Mouse (Mus musculus): Measurements from ENCODE around the gene Vsx1. TPM values are rescaled to one million over a fixed set of nuclear protein-coding genes. Genes with fewer than 3 reads are reported as not detected.

The Vsx1 gene
- 0.05 TPM in 1 of 2 replicates, not detected in the other for polyA plus RNA-seq (2016; fragmentation: Nextera tagmentation; extraction: Ambion mirVana)

DNA sequence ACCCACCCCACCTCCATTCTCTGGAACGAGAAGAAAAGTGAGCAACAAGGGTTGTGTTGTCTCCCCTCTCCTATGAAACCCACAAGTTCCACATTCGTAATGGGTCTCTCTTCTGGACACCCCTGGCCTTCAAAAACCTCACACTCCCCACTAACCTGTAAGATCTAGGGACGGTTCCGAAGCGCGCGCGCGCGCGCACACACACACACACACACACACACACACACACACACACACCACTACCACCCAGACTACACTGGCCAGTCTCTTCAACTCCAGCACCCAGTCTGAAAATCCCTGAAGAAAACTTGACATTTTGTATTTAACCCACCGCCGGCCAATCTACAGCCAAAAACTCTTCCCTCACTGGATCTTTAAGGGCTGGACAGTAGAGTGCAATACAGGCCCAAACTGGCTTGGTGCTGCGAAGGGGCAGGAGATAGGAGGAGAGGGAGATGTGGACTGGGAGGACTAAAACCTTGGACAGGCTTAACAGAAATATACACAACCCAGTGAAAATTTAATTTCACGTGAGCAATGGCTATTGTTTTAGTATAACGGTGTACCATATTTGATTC is at the start of gene Vsx1:
Gene Vsx1, minus strand, starts transcription at position 138 of the 578 bp plus-strand sequence.
- Histone ChIP-seq H3K4me3 (peak within 1 kb of the TSS; percentile 49), H3K27me3 (ENCODE audit: poor library complexity, severe bottlenecking) (peaks cover 81% of the 10 kb centered on the region), H3K9me3 (no peaks in the 10 kb centered on the region), H3K36me3 (replicated peaks) (no peaks in the 10 kb centered on the region), H3K4me1 (peaks cover 29% of the 10 kb centered on the region), H3K27ac (no peak within 1 kb of the TSS)
- no peak for DNase-seq (ENCODE audit: extremely low spot score, low spot score)
- WGBS = 36% methylated on average over 16 of the region's 16 CpGs

DNA sequence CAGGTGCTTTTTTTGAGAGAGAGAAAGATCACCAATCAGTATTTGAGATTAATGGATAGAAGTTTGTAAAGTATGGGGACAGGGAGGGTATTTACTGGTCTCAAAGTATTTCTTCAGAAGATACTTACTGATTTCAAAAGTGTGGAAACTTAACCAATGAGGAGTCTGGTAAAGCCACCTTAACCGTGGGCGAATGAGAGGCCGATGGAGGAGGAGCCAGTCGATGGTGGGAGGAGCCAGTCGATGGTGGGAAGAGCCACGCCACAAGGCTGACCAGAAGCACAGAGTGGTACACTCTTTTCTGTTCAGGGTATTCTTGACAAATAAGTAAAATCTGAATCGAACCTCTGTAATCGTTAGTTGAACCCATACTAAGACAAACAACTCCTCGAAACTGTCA is 48.7 kb upstream of the Vsx1 start:
- Histone ChIP-seq H3K27ac (no peak overlapping the region), H3K4me1 (peaks cover 16% of the 10 kb centered on the region), H3K9me3 (no peaks in the 10 kb centered on the region; the same call in 1 of the 2 replicates), H3K36me3 (replicated peaks) (no peaks in the 10 kb centered on the region), H3K27me3 (ENCODE audit: poor library complexity, severe bottlenecking) (0 out of 2 replicates have a peak, but pooled peaks cover 3% of the 10 kb centered on the region), H3K4me3 (no peak overlapping the region)
- no peak for DNase-seq (ENCODE audit: extremely low spot score, low spot score)
- 80% methylated on average over 9 of the region's 9 CpGs for WGBS

DNA sequence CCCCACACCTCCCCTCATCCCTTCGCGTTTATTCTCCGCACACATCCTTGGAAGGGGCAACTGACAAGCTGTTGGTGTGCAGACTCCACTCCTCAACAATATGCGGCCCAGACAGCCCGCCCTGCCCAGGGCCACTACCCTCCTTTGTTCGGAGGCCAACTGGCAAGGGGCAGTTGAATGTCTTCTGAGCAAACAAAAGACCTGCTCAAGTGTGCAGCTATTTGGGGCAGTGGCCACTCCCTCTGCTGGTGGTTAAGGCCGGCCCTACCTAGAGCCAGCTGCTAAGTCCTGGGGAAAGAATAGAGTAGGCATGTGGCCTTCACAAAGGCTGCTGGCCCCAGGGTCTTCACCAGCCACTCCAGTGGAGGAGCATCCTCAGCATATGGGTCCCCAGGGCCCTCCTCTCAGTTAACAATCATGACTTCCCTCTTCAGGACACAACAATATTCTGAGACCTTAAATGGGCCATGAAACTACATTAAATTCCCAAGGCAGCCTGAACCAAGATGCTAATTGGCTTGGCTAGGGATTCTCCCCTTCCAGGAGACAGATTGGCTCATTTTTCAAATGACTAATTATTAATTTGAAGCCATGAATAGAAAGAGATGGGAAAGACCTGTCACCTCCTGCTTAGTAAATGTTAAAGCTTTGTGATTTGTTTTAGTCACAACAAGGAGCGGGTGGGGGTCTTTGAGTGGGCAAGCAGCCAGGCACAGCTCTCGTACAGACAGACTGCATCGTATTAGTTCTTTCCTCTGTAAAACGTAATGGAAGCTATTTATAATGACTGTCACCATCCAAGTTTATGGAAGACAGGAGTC is 46.8 kb upstream of the Vsx1 start:
- H3K4me3 ChIP-seq = peak overlapping the region; percentile 24
- H3K4me1 ChIP-seq = peaks cover 16% of the 10 kb centered on the region
- no peaks in the 10 kb centered on the region for H3K9me3 ChIP-seq
- DNase-seq (ENCODE audit: extremely low spot score, low spot score) = peak; percentile 75
- H3K36me3 ChIP-seq (replicated peaks) = no peaks in the 10 kb centered on the region
- 33% methylated on average over 11 of the region's 11 CpGs for WGBS
- 0 out of 2 replicates have a peak, but pooled peaks cover 3% of the 10 kb centered on the region for H3K27me3 ChIP-seq (ENCODE audit: poor library complexity, severe bottlenecking)
- peak overlapping the region; percentile 74 for H3K27ac ChIP-seq

DNA sequence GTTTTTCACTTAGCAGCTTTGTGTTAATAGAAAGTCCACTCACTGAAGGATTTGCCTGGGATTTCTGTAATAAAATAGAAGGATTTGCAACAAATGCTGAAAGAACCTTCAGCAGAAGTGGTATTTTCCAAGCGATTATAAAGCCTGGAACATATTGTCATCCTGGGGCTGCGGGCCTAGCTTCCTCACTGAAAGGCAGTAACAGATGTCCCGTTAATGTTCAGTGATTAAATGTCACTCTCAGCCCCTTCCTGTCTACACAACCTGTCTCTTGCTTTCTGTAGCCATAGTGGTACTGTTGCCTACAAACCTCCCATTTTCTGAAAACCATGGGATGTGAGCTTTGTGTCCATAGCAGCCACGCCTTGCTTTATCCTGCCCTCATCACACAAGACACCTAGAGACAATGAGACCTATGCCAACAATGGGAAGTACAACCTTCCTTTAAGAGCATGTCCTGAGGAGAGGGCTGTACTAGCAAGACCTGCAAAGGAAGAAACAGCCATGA is 23.1 kb upstream of the Vsx1 start:
- no peaks in the 10 kb centered on the region for H3K27me3 ChIP-seq (ENCODE audit: poor library complexity, severe bottlenecking)
- no peak overlapping the region for H3K4me3 ChIP-seq
- WGBS = 84% methylated on average over 4 of the region's 4 CpGs
- no peaks in the 10 kb centered on the region for H3K4me1 ChIP-seq
- DNase-seq (ENCODE audit: extremely low spot score, low spot score) = no peak
- H3K9me3 ChIP-seq = no peaks in the 10 kb centered on the region
- H3K36me3 ChIP-seq (replicated peaks) = no peaks in the 10 kb centered on the region
- no peak overlapping the region for H3K27ac ChIP-seq

DNA sequence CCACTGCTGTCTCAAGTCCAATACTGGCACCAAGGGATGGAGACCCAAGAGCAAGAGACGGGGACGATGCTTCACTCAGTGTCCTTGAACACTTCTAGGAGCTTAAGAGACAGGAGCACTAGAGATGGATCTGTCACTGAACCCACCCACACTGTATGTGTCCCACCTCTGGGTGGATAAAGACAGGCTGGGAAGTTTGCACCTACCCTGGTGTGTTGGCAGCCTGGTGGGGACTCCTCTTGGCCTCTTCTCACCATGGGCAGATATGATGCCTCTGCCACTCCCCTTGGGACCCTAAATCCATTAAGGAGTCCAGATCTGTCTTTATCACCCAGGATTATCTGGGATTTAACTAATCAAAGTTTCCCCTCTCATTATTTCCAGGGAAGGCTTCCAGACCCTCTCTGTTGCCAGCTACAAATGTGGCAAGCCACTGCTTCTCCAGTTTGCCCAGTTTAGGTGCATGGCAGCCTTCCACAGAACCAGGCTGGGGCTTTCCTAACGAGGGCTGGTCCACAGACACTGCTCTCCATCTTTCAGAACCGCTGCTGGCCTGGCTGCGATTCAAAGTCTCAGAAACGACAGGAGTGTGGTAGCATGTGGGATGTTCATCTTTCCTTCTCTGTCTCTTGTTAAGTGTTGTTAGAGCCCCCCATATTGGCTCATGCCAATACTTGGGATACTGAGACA is 2.5 kb upstream of the Vsx1 start:
- Histone ChIP-seq H3K4me1 (peaks cover 29% of the 10 kb centered on the region), H3K27ac (no peak overlapping the region), H3K4me3 (no peak overlapping the region), H3K36me3 (replicated peaks) (no peaks in the 10 kb centered on the region), H3K9me3 (no peaks in the 10 kb centered on the region), H3K27me3 (ENCODE audit: poor library complexity, severe bottlenecking) (peaks cover 66% of the 10 kb centered on the region)
- no peak for DNase-seq (ENCODE audit: extremely low spot score, low spot score)
- 73% methylated on average over 6 of the region's 6 CpGs for WGBS

DNA sequence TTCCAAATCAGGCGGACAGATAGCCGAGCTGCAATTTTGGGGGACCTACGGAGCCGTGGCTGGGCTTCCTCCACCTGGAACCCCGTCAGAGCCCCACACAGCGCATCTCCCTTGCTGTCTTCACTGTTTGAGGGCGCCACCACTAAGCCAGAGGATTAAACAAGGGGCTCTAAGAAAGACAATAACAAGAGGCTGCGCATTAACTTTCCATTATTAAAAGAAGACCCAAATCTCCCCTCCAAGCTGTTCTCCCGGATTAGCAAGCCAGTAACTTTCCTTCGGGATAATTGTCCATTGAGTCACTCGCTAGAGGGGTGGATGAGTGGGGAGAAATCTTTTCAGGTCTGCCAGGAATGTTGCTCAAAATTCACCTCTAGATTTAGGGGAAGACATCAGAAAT is 1.1 kb upstream of the Vsx1 start:
- peaks cover 80% of the 10 kb centered on the region for H3K27me3 ChIP-seq (ENCODE audit: poor library complexity, severe bottlenecking)

DNA sequence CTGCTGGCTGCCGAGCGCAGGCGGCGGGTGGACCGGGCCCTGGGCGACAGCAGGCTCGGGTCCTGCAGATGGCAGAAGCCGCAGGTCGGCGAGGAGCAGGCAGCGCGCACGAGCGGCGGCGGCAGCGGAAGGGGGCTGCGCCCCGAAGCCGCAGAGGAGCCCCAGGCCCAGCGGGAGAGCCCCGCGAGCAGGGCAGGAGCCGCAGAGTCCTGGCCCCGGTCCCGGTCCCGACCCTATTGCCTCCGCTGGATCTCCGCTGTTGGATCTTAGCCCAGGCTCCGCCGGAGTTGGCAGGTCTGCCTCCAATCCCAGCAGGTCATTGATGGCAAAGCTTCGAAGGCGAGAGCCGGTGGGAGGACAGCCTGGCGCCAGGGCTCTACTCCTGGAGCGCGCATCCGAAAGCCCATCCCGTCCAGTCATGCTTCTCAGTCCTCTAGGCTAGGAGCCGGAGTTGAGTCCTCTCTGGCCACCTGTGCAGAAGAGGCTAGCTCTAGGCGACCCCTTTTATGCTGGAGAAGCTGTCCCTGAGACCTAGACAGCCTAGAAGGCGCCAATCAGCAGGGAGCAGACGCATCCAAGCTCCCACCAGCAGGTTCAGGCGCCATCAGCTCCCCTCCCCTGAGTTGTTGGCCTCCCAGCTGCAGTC is 496 bp downstream of the Vsx1 start:
- H3K27ac ChIP-seq = no peak overlapping the region
- peak; percentile 42 for DNase-seq (ENCODE audit: extremely low spot score, low spot score)
- H3K27me3 ChIP-seq (ENCODE audit: poor library complexity, severe bottlenecking) = peaks cover 81% of the 10 kb centered on the region
- H3K4me3 ChIP-seq = peak overlapping the region; percentile 49
- under 1% methylated on average over 44 of the region's 44 CpGs for WGBS
- no peaks in the 10 kb centered on the region for H3K36me3 ChIP-seq (replicated peaks)
- H3K4me1 ChIP-seq = peaks cover 29% of the 10 kb centered on the region
- H3K9me3 ChIP-seq = no peaks in the 10 kb centered on the region

More for the DNA sequence above, 1.1 kb upstream of the Vsx1 start:
- DNase-seq (ENCODE audit: extremely low spot score, low spot score) = no peak
- H3K4me1 ChIP-seq = peaks cover 29% of the 10 kb centered on the region
- 1% methylated on average over 11 of the region's 11 CpGs for WGBS
- no peak overlapping the region; the same call in 1 of the 2 replicates for H3K4me3 ChIP-seq
- no peaks in the 10 kb centered on the region for H3K36me3 ChIP-seq (replicated peaks)
- no peak overlapping the region for H3K27ac ChIP-seq
- H3K9me3 ChIP-seq = no peaks in the 10 kb centered on the region

DNA sequence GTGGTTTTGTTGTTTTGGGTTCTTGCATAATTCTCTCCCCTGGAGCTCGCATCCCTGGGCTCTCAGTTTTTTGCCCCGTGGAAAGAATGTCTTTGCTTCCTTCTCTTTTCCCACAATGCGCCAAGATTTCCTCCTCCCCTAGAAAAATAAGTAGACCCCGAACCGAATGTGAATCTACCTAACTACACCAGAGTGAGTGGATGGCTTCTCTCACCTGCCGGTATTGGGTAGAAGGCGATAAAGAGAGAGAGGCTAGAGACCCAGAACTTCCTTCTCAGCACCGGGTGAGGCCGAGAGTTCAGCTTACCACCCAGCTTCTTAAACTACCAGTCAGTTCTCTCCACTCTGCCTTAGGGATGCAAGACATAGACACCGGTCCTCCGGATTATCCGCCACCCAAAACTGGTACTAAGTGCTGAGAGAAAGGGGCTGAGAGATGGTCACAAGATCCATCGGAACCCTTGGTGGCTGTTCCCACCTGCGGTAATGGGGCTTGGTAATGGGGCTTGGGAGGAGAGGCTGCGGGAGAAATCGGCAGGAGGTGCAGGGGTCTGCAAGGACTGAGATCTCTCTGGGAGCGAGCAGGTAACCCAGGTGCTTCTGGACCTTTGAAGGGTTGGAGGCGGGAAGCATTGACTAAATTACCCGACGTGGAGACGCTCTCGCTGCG is 1.2 kb downstream of the Vsx1 start:
- no peaks in the 10 kb centered on the region for H3K36me3 ChIP-seq (replicated peaks)
- peaks cover 29% of the 10 kb centered on the region for H3K4me1 ChIP-seq
- H3K27me3 ChIP-seq (ENCODE audit: poor library complexity, severe bottlenecking) = peaks cover 79% of the 10 kb centered on the region
- DNase-seq (ENCODE audit: extremely low spot score, low spot score) = peak; percentile 30
- no peak overlapping the region for H3K27ac ChIP-seq
- H3K4me3 ChIP-seq = peak overlapping the region; percentile 49
- H3K9me3 ChIP-seq = no peaks in the 10 kb centered on the region
- 4% methylated on average over 23 of the region's 23 CpGs for WGBS

DNA sequence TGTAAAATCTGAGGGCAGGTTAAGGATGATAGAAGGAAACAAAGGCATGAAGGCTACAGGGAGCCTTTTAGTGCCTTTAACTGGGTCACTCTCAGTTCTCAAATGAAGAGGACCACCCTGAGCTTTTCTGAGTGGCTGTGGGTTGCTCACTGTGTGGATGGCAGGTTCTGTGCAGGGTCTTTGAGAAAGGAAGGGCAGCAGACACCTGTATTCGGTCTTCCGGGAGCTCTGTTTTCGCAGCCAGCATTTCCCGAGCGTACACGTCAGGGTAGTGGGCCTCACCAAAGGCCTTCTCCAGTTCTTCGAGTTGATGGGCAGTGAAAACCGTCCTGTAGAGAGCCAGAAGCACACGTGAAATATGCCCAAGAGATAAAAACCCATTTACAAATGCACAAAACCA is 3.8 kb downstream of the Vsx1 start:
- peaks cover 52% of the 10 kb centered on the region for H3K27me3 ChIP-seq (ENCODE audit: poor library complexity, severe bottlenecking)
- no peaks in the 10 kb centered on the region for H3K9me3 ChIP-seq
- H3K4me1 ChIP-seq = peaks cover 25% of the 10 kb centered on the region
- 93% methylated on average over 9 of the region's 9 CpGs for WGBS
- no peak overlapping the region for H3K4me3 ChIP-seq
- H3K27ac ChIP-seq = no peak overlapping the region
- no peaks in the 10 kb centered on the region for H3K36me3 ChIP-seq (replicated peaks)
- DNase-seq (ENCODE audit: extremely low spot score, low spot score) = no peak

DNA sequence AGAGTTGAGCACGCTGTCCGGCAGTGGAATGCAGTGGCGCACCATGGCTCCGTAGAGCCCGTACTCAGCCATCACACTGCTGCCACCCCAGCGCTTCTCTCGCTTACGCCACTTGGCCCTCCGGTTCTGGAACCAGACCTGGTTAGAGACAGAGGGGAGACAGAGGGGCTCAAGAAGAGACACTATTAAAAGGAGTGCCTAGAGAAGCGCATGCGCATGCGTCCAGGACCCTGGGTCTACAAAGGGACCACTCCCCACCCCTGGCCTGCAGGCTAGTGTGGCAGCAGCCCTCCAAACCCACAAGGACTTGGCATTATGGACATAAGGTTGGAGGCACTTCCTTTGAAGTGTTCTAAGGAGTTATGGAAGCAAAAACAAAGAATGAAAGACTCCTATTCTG is 4.7 kb downstream of the Vsx1 start:
- Histone ChIP-seq H3K27me3 (ENCODE audit: poor library complexity, severe bottlenecking) (peaks cover 43% of the 10 kb centered on the region), H3K4me3 (no peak overlapping the region)

DNA sequence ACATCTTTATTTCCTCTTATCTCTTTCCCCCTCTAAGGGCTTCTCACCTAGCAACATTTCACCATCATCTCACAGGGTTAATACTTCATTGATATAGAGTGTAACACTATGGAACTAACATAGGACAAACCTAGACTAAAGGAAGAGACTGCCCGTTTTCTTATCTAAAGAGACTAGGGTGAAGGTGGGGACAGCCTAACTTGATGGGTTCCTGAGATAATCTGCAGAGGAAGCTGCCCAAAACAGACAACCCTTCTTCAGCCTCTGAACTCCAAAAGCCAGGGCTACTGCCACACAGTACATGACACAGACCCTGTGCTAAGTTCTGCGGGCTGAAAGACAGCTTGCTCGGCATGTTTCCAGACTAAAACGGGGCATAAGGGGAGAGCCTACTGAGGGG is 7.6 kb downstream of the Vsx1 start:
- Histone ChIP-seq H3K27me3 (ENCODE audit: poor library complexity, severe bottlenecking) (peaks cover 14% of the 10 kb centered on the region), H3K4me1 (no peaks in the 10 kb centered on the region), H3K4me3 (no peak overlapping the region), H3K36me3 (replicated peaks) (no peaks in the 10 kb centered on the region), H3K27ac (no peak overlapping the region), H3K9me3 (no peaks in the 10 kb centered on the region)
- no peak for DNase-seq (ENCODE audit: extremely low spot score, low spot score)
- WGBS = 76% methylated on average over 4 of the region's 4 CpGs

More for the DNA sequence above, 4.7 kb downstream of the Vsx1 start:
- no peaks in the 10 kb centered on the region for H3K36me3 ChIP-seq (replicated peaks)
- no peak overlapping the region for H3K27ac ChIP-seq
- WGBS = 88% methylated on average over 12 of the region's 12 CpGs
- H3K4me1 ChIP-seq = peaks cover 17% of the 10 kb centered on the region
- DNase-seq (ENCODE audit: extremely low spot score, low spot score) = no peak
- H3K9me3 ChIP-seq = no peaks in the 10 kb centered on the region

DNA sequence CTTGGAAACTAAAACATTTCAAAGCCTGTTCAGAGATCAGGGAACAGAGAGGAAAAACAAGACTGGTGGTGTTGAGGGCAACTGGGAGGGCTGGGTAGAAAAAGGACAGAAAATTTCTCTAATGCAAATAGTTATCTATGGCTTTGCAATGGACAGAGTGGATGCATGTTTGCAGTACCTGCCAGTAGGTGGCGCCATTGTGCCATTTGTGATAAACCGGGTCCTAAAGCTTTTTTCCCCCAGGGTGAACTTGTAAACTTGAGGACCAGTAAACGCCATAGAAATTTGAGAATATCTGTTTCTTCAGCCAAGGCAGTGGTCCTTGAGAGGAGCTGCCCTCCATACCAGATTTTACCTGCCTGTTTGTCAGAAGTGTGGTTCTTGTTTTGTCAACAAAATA is 10.8 kb downstream of the Vsx1 start:
- H3K4me1 ChIP-seq = peaks cover 3% of the 10 kb centered on the region
- H3K9me3 ChIP-seq = no peaks in the 10 kb centered on the region
- no peaks in the 10 kb centered on the region for H3K36me3 ChIP-seq (replicated peaks)
- no peak overlapping the region for H3K27ac ChIP-seq
- H3K27me3 ChIP-seq (ENCODE audit: poor library complexity, severe bottlenecking) = no peaks in the 10 kb centered on the region; the same call in 1 of the 2 replicates
- DNase-seq (ENCODE audit: extremely low spot score, low spot score) = peak; percentile 85
- no peak overlapping the region for H3K4me3 ChIP-seq
- under 1% methylated on average over 3 of the region's 3 CpGs for WGBS
